ENCODE assay signal across 20 mouse cellular contexts in genomic region chr1:38201796-38202195, GRCm38 (mm10).
"Had no signal": no experiment of that assay in that cellular context is flagged by ENCODE, and none has a peak within 500 bp of the region (broad histone marks: within the 10 kb centered on the region; RNA-seq: fewer than 3 reads in every experiment).

No protein-coding gene starts in this region.

- H3K4me2 ChIP-seq: heart, embryonic 11.5 days; heart, embryonic 13.5 days; heart, embryonic 15.5 days; hindbrain, embryonic 13.5 days; hindbrain, embryonic 15.5 days; kidney, embryonic 15.5 days; limb, embryonic 13.5 days; limb, embryonic 15.5 days; liver, embryonic 11.5 days had no signal

- H3K9me3 ChIP-seq: heart, embryonic 13.5 days; heart, embryonic 15.5 days; hindbrain, embryonic 13.5 days; hindbrain, embryonic 15.5 days; kidney, embryonic 15.5 days; limb, embryonic 13.5 days; limb, embryonic 15.5 days had no signal

- H3K36me3 ChIP-seq: heart, embryonic 13.5 days; heart, embryonic 15.5 days; hindbrain, embryonic 15.5 days had no signal

- DNase-seq: forebrain, postnatal 0 days; gastrocnemius, postnatal 10 days; heart, postnatal 14 days; heart, postnatal 36 days; layer of hippocampus, adult 9-11 months; layer of hippocampus, postnatal 36 days; left cerebral cortex, postnatal 4 days had no signal

- H3K27me3 ChIP-seq: heart, embryonic 13.5 days; heart, embryonic 15.5 days; hindbrain, embryonic 13.5 days; hindbrain, embryonic 15.5 days; kidney, embryonic 15.5 days; limb, embryonic 13.5 days; limb, embryonic 15.5 days had no signal

- H3K4me3 ChIP-seq: heart, embryonic 13.5 days; heart, embryonic 15.5 days; hindbrain, embryonic 13.5 days; hindbrain, embryonic 15.5 days; kidney, embryonic 15.5 days; limb, embryonic 13.5 days; limb, embryonic 15.5 days had no signal

- ATAC-seq: forebrain, postnatal 0 days; hindbrain, postnatal 0 days; intestine, embryonic 16.5 days had no signal

- H3K9ac ChIP-seq: forebrain, postnatal 0 days; heart, embryonic 13.5 days; heart, embryonic 15.5 days; hindbrain, embryonic 13.5 days; hindbrain, embryonic 15.5 days; kidney, embryonic 15.5 days; limb, embryonic 13.5 days; limb, embryonic 15.5 days; liver, embryonic 14.5 days had no signal

- H3K27ac ChIP-seq: heart, embryonic 13.5 days; heart, embryonic 15.5 days; kidney, postnatal 0 days; limb, embryonic 13.5 days; limb, embryonic 15.5 days; liver, embryonic 14.5 days had no signal
